Mouse (Mus musculus): ENCODE results near the gene Klhl34. TPM values are rescaled to one million over a fixed set of nuclear protein-coding genes. Genes with fewer than 3 reads are reported as not detected.

The Klhl34 gene
- total RNA-seq (2023), result not detected

DNA sequence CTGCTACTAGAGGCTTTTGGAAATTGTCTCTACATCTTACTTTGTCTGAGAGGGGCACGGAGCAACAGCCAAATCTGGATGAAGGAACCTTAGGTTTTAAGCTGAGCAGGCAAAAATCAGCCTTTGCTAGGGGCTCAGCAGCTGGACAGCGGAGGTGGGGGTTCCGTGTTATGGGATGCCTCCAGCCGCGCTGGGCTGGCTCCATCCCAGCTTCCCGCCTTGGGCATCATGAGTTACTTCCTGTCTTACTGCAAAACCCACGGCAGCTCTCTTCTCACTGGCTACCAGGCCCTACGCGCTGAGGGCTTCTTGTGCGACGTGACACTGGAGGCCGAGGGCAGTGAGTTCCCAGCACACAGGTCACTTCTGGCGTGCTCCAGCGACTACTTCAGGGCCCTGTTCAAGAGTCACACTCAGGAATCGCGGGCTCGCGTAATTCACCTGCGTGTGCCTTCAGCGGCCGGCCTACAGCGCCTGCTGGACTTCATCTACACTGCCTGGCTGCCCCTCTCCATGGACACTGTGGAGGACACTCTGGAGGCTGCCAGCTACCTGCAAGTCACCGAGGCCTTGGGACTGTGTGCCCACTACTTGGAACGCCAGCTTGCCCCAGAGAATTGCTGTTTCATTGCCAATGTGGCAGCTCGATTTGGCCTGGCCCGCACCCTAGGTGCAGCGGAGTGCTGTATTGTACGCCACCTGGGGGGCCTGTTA lies at the start of gene Klhl34:
TSS of gene Klhl34 (plus strand) at position 229 of the 714 bp plus-strand sequence.

Other genes starting within 250 kb of the Klhl34 start
- under 1 TPM in 1 of 2 experiments, not detected in 1; 0.46 TPM for gene Yy2, start 249.4 kb upstream of the Klhl34 start, total RNA-seq (2023)
- gene Mbtps2, start 219.7 kb upstream of the Klhl34 start, total RNA-seq (2023), result 10 to 100 TPM in 1 of 2 experiments, 1 to 10 TPM in 1; 9.6 to 11.0 TPM
- gene Smpx, start 119.5 kb upstream of the Klhl34 start, total RNA-seq (2023), result not detected
- gene Cnksr2, start 224.9 kb downstream of the Klhl34 start, total RNA-seq (2023), result not detected